Mouse (Mus musculus): Measurements from ENCODE around the gene Mamstr. TPM values are rescaled to one million over a fixed set of nuclear protein-coding genes. Genes with fewer than 3 reads are reported as not detected.

Mamstr gene
- polyA plus RNA-seq, 1 experiment, result 7.1 TPM

DNA sequence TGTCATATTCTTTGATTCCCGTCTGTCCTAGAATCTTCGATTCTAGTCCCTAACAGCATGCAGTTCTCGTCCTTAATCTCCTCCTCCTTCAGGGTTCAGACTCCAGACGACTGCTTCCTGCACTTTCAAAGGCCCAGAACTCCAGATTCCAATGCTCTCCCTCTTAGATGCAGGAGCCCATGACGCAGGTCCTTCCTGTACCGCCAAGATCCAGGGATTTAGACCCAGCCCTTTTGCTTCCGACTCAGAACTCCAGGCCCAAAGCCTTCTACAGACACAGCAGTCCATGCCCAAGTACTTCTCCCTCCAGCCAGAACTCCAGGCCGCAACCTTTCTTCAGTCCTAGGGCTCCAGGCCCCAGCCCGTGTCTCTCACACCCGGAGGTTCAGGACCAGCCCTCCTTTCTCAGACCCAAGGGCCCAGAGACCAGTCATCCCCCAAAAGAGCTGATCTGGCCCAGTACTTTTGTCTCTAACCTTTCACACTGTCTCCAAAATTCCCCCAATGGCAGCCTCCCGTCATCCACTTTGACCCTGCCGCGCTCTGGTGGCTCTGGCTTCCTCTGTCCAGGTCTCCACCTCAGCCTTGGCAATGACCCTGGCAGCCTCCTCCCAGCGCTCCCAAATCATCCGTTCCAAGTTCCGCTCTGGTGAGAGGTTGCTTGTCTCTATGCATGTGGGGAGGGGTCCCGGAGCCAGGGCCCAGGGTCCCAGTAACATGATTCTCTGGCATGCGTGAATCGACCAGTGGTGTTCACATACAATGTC lies 597 bp downstream of the Mamstr start:
- 75% methylated on average over 19 of the region's 19 CpGs for WGBS
- TF ChIP-seq POLR2A (IDR thresholded peaks at IDR 0.05; ENCODE audit: borderline replicate concordance, insufficient read depth, low read length), result no peak
- no peak for TF ChIP-seq CTCF (IDR thresholded peaks at IDR 0.05; ENCODE audit: borderline replicate concordance, insufficient read depth, low read depth, low read length)
- Histone ChIP-seq H3K27ac (ENCODE audit: insufficient read depth, low read length) (0 out of 2 replicates have a peak overlapping the region, but pooled peaks have one; percentile 84), H3K27me3 (ENCODE audit: control insufficient read depth, insufficient read depth, low read length) (no peaks in the 10 kb centered on the region), H3K4me1 (ENCODE audit: control insufficient read depth, insufficient read depth, low read length) (peaks cover 26% of the 10 kb centered on the region), H3K4me3 (replicated peaks; ENCODE audit: insufficient read depth, low read depth, low read length) (no peak overlapping the region)
- DNase-seq, result no peak

DNA sequence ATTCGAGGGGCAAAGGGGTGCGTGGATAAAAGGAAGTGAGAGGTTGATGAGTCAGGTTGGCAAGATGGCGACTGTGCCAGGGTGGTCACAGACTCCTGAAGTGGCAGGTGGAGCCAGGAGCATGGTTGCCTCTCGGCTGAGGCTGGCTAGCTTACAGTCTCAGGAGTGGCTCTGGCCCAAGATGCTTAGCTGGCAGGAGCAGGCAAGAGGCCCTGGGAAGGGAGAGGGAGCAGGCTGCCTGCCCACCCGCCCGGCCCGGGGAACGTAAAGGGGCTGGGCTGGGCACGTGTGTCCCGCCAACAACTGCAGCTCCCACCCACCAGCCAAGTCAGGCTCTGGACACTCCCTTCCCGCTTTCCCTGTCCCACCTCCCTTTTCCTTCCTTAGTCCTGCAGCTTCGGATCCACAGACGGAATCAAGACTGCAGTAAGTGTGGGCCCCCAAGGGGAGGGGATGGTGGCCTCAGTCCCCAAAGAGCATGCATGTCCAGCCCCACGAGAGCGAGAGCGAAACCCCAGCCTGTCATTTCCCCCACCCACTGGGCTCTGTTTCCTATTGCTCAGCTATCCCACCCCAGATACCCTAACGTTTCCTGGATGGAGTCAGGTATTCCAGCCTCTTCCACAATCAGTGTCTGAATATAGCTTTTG lies 1.7 kb downstream of the Mamstr start:
- 8% methylated on average over 17 of the region's 17 CpGs for WGBS
- Histone ChIP-seq H3K27me3 (ENCODE audit: control insufficient read depth, insufficient read depth, low read length) (no peaks in the 10 kb centered on the region), H3K27ac (ENCODE audit: insufficient read depth, low read length) (peak overlapping the region; percentile 84), H3K4me3 (replicated peaks; ENCODE audit: insufficient read depth, low read depth, low read length) (peak overlapping the region; percentile 36), H3K4me1 (ENCODE audit: control insufficient read depth, insufficient read depth, low read length) (peaks cover 26% of the 10 kb centered on the region)
- DNase-seq, result peak; percentile 61 to 74
- no peak for TF ChIP-seq POLR2A (IDR thresholded peaks at IDR 0.05; ENCODE audit: borderline replicate concordance, insufficient read depth, low read length)
- no peak for TF ChIP-seq CTCF (IDR thresholded peaks at IDR 0.05; ENCODE audit: borderline replicate concordance, insufficient read depth, low read depth, low read length)

DNA sequence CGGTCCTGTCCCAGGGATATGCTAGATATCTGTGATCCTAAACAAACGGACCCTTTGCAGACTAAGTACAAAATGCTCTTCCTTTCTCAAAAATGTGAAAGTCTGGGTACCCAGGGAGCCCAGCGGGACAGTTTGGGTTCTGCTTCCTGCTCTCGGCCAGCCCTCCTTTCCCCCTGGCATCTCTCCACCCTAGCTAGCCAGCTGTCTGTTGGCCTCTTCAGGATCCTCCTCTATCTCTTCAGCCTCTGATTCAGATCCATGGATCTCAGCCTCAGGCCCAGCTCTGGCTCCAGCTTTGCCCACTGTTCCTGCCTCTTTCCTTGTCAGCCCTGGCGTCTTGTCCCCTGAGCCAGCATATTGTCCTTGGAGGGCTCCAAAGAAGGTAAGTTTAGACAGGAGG lies 2.3 kb downstream of the Mamstr start:
- no peak for TF ChIP-seq POLR2A (IDR thresholded peaks at IDR 0.05; ENCODE audit: borderline replicate concordance, insufficient read depth, low read length)
- no peak for TF ChIP-seq CTCF (IDR thresholded peaks at IDR 0.05; ENCODE audit: borderline replicate concordance, insufficient read depth, low read depth, low read length)
- DNase-seq, result peak; percentile 58 to 65
- Histone ChIP-seq H3K4me1 (ENCODE audit: control insufficient read depth, insufficient read depth, low read length) (peaks cover 26% of the 10 kb centered on the region), H3K27me3 (ENCODE audit: control insufficient read depth, insufficient read depth, low read length) (no peaks in the 10 kb centered on the region), H3K27ac (ENCODE audit: insufficient read depth, low read length) (peak overlapping the region; percentile 84), H3K4me3 (replicated peaks; ENCODE audit: insufficient read depth, low read depth, low read length) (peak overlapping the region; percentile 37)
- WGBS, result 19% methylated on average over 5 of the region's 5 CpGs

DNA sequence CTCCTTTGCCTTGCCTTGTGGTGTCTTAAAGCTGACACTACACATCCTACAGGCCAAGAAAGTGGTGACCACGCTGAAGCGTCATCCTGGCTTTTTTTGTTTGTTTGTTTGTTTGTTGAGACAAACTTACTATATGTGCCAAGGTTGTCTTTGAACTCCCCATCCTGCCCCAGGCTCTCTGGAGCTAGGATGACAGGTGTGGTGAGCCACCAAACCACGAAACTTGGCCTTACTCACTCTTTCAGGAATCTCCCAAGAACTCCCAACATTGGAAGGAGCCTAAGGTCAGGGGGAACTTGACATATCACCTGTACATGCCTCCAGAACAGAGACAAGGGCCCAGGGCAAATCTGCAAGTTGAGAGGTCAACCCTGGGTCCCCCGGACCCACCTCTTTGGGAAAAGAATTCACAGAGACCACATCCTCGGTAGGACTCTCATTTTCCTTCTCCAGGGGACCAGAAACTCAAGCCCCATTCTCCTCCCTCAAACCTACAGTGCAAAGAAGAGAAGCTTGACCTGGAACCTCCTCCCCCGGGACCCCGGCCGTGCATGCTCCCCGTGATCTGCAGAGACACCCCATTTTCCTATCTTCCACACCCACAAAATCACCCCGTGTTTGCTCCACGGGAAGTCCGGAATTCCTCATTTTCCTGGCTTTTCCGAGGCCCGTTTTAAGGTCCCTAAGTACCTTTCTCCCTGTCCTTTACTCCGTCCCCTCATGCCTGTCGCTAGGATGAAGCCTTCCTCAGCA lies 2.9 kb downstream of the Mamstr start:
- TF ChIP-seq CTCF (IDR thresholded peaks at IDR 0.05; ENCODE audit: borderline replicate concordance, insufficient read depth, low read depth, low read length) (no peak), POLR2A (IDR thresholded peaks at IDR 0.05; ENCODE audit: borderline replicate concordance, insufficient read depth, low read length) (no peak)
- WGBS, result 27% methylated on average over 16 of the region's 16 CpGs
- H3K4me1 ChIP-seq (ENCODE audit: control insufficient read depth, insufficient read depth, low read length), result peaks cover 24% of the 10 kb centered on the region
- H3K27ac ChIP-seq (ENCODE audit: insufficient read depth, low read length), result peak overlapping the region; percentile 84
- no peaks in the 10 kb centered on the region for H3K27me3 ChIP-seq (ENCODE audit: control insufficient read depth, insufficient read depth, low read length)
- no peak for DNase-seq
- H3K4me3 ChIP-seq (replicated peaks; ENCODE audit: insufficient read depth, low read depth, low read length), result peak overlapping the region; percentile 74

DNA sequence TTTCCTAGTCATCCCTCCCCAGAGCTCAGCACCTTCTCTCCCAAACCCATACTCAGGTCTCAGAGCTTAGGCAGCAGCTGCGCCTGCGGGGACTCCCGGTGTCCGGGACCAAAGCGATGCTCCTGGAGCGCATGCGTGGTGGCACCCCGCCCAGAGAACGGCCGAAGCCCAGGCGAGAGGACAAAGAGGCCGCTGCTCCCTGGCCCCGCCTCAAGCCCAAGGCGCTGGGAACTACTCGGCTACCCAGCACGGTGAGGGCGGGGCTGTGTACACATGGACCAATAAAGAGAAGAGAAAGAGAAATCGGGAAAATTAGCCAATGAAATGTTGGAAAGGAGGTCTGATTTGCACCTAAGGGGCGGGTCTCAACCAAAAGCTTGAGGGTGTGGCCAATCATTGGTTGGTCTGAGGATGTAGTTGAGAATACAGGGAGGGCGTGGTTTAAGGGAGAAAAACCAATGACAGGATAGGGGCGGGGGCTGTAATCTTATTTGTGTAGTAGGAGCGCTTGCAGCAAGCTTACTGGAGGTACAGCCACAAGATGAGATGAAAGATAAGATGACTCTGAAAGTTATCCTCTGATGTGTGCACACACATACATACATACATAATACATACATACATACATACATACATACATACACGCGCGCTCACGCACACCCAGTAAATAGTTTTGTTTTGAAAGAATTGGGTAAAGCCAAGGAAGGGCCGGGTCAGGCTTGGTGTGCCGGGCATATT lies 3.8 kb downstream of the Mamstr start:
- H3K4me3 ChIP-seq (replicated peaks; ENCODE audit: insufficient read depth, low read depth, low read length), result peak overlapping the region; percentile 74
- TF ChIP-seq CTCF (IDR thresholded peaks at IDR 0.05; ENCODE audit: borderline replicate concordance, insufficient read depth, low read depth, low read length) (no peak), POLR2A (IDR thresholded peaks at IDR 0.05; ENCODE audit: borderline replicate concordance, insufficient read depth, low read length) (peak; percentile 84)
- peaks cover 22% of the 10 kb centered on the region for H3K4me1 ChIP-seq (ENCODE audit: control insufficient read depth, insufficient read depth, low read length)
- H3K27me3 ChIP-seq (ENCODE audit: control insufficient read depth, insufficient read depth, low read length), result no peaks in the 10 kb centered on the region
- peak overlapping the region; percentile 84 for H3K27ac ChIP-seq (ENCODE audit: insufficient read depth, low read length)
- WGBS, result 5% methylated on average over 28 of the region's 28 CpGs
- DNase-seq, result peak; percentile 99 to 100

DNA sequence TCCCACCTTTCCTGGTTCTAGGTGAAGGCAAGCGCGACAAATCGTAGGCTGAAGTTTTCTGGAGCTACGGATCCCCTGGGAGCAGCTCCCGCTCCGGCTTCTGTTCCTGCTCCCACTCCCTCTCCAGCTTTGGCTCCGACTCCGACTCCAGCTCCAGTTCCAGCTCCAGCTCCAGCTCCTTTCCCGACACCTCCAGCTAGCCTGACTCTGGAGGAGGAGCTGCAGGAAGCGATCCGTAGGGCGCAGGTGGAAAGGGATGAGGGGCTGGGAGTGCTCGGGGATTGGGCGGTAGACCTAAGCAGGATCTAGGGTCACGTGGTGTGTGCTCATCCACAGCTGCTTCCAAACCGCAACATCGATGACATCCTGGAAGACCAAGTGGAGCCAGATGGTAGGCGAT lies 4.4 kb downstream of the Mamstr start:
- H3K27me3 ChIP-seq (ENCODE audit: control insufficient read depth, insufficient read depth, low read length), result no peaks in the 10 kb centered on the region
- WGBS, result 4% methylated on average over 18 of the region's 18 CpGs
- peaks cover 22% of the 10 kb centered on the region for H3K4me1 ChIP-seq (ENCODE audit: control insufficient read depth, insufficient read depth, low read length)
- DNase-seq, result peak; percentile 73 to 74
- peak overlapping the region; percentile 32 for H3K27ac ChIP-seq (ENCODE audit: insufficient read depth, low read length)
- TF ChIP-seq CTCF (IDR thresholded peaks at IDR 0.05; ENCODE audit: borderline replicate concordance, insufficient read depth, low read depth, low read length) (no peak), POLR2A (IDR thresholded peaks at IDR 0.05; ENCODE audit: borderline replicate concordance, insufficient read depth, low read length) (0 out of 2 replicates have a peak, but pooled peaks have one; percentile 7)
- H3K4me3 ChIP-seq (replicated peaks; ENCODE audit: insufficient read depth, low read depth, low read length), result peak overlapping the region; percentile 54
